Mouse (Mus musculus) spleen, adult 2 months (tissue): ENCODE results near the gene Rab4b.
A peak's percentile ranks its signal among the peaks of the same experiment; 100 is the strongest.

ENCODE experiments used
- CTCF ChIP-seq: fragments of 200-500 bp; IDR thresholded peaks from 2 replicates; pipeline ENCODE4 v1.5.1; 2011; ENCODE audit warnings: mild to moderate bottlenecking, inconsistent platforms; ENCODE audit not compliant: insufficient read depth, insufficient read length, insufficient replicate concordance; ENCODE audit errors: extremely low read depth
- POLR2A ChIP-seq: fragments of 200-500 bp; IDR thresholded peaks from 2 replicates; pipeline ENCODE4 v1.6.1; 2011; ENCODE audit warnings: low read depth, low read length, inconsistent platforms

DNA sequence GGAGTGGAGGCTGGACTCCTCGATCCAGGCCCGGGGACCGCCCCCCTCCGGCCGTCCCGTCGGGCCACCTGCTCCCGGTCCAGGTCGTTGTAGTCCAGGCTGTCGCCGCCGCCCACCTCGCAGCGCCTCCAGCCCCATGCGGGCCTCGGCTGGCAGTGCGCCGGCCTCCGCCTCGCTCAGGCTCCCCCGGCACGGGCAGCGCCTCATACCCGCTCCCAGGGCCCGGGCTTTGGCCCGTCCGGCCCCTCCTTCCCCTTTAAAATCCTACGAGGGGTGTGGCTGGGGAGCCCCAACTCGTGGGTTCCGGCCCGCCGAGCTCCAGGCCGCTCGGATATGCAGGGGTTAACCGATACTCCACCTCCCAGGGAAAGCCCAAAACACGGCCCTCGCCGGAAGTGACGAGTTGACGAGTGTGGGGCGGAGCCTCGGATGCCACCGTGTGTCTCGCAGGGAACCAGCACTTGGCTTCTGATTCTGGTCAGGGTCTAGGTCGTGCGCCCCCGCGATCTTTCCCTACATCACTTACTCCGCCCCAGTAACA lies 49.7 kb upstream of the Rab4b start, which contains the start of gene Itpkc:
- TF ChIP-seq CTCF (no peak), POLR2A (peak; percentile 92)
